Mouse (Mus musculus): ENCODE measurements around the gene Imp3. TPM values are rescaled to one million over a fixed set of nuclear protein-coding genes. Genes with fewer than 3 reads are reported as not detected.
"Not testable (repeated sequence)": the region's sequence is repeated elsewhere in the genome, so short reads cannot be mapped to it uniquely, and the experiment has no call there.

The Imp3 gene
- polyA plus RNA-seq, 1 experiment from 2014 or later = 85.0 TPM

DNA sequence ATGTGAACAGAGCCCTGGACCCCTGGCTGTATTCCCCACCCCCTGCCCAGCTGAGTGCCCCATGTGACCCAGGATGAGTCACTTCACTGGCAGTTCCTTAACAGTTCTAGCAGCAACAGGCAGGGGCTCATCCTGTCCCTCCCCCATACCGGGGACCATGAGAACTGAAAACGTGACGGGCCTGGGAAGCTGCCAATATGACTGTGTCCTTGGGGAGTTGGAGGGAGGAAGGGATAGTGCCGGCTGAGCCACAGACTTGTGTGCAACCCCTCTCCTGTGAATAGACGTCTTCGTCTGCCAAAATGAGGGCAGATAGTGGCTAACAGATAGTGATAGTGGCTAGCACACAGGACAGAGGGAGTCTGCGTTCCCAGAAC, 12.6 kb upstream of the Imp3 start:
- H3K36me3 ChIP-seq = 0 out of 2 replicates have a peak, but pooled peaks cover 2% of the 10 kb centered on the region
- no peak for ATAC-seq (replicated peaks)
- no peaks in the 10 kb centered on the region for H3K27me3 ChIP-seq
- H3K9ac ChIP-seq (replicated peaks) = no peak overlapping the region
- peak overlapping the region; percentile 22 for H3K4me2 ChIP-seq (replicated peaks)
- WGBS = 35% methylated on average over 7 of the region's 7 CpGs
- H3K4me1 ChIP-seq = peaks cover 38% of the 10 kb centered on the region
- H3K9me3 ChIP-seq = no peaks in the 10 kb centered on the region
- H3K4me3 ChIP-seq = no peak overlapping the region
- H3K27ac ChIP-seq (replicated peaks) = no peak overlapping the region

DNA sequence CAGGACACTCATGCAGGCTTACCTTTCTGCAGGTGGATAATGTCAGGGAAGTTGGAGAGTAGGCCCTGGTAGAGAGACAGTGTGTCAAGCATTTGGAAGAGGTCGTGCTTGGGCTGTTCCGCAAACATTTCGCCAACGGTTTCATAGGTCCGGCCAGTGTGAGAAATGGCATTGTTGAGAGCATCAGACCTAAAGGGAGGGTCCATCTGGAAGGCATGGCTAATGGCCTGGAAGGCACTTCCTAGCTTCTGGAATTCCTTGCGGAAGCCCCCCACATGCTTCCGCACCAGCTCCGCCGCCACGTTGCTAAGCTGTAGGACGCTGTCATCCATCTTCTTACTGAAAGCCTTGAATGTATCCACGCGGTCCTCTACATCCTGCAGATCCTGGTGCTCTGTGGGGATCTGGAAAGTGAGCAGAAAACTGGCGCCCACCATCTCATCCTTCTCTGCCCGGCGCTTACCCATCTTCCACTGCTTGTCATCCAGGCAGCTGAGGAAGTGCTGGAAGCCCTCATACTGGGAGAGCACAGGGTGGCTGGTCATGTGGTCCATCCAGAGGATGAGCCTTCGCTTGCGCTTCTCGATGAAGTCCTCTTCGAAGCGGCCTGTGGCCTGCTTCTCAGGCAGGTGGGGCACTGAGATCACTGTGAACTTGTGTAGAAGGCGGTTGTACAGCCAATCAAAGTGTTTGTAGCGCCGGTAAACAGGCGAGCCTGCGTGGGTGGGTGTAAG, 11.8 kb upstream of the Imp3 start:
- no peak for ATAC-seq (replicated peaks)
- H3K4me3 ChIP-seq = no peak overlapping the region

DNA sequence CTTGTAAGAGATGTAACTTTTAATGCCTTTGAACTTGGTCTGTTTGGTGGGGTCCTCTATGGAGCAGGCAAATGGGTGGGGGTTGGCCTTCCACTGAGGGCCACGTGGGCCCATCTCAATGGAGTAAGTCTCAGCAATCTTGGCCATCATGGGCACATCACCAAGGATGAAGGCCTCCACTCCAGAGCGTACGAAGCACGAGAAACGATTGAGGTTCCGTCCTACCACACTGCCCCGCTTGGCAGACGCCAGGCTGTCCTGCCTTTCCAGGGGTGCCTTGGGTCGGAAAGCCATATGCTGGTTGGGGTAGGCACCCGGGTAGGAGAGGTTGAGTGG, 11.3 kb upstream of the Imp3 start:
- no peak for ATAC-seq (replicated peaks)
- Histone ChIP-seq H3K4me1 (peaks cover 38% of the 10 kb centered on the region), H3K27me3 (peaks cover 3% of the 10 kb centered on the region; the same call in 1 of the 2 replicates), H3K36me3 (0 out of 2 replicates have a peak, but pooled peaks cover 2% of the 10 kb centered on the region), H3K27ac (replicated peaks) (no peak overlapping the region), H3K9me3 (no peaks in the 10 kb centered on the region), H3K4me2 (replicated peaks) (no peak overlapping the region), H3K9ac (replicated peaks) (no peak overlapping the region), H3K4me3 (no peak overlapping the region)
- 97% methylated on average over 10 of the region's 10 CpGs for WGBS

More for the DNA sequence above, 11.8 kb upstream of the Imp3 start:
- Histone ChIP-seq H3K9me3 (no peaks in the 10 kb centered on the region), H3K27me3 (peaks cover 3% of the 10 kb centered on the region; the same call in 1 of the 2 replicates), H3K36me3 (0 out of 2 replicates have a peak, but pooled peaks cover 2% of the 10 kb centered on the region), H3K4me1 (peaks cover 38% of the 10 kb centered on the region), H3K9ac (replicated peaks) (no peak overlapping the region), H3K4me2 (replicated peaks) (0 out of 2 replicates have a peak overlapping the region, but pooled peaks have one; percentile 22), H3K27ac (replicated peaks) (no peak overlapping the region)
- 90% methylated on average over 26 of the region's 26 CpGs for WGBS

DNA sequence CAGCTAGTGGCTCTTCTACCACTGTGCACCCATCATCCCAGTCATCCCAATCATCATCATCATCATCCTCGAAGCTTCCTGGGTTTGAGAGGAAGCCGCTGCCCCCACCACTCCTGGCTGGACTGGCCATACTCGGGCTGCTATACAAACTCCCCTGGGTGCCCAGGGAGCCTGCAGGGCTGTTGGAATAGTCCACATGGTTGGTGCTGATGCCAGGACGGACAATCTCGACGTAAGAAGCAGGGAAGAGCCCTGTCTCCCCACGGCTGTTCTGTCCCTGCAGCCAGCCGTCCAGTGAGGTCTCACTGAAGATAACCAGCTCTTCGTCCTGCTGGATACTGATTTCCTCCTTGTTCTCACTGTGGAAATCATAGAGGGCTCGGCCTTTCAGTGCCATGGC, 10.9 kb upstream of the Imp3 start:
- 89% methylated on average over 10 of the region's 10 CpGs for WGBS
- Histone ChIP-seq H3K36me3 (0 out of 2 replicates have a peak, but pooled peaks cover 2% of the 10 kb centered on the region), H3K4me1 (peaks cover 38% of the 10 kb centered on the region), H3K9me3 (no peaks in the 10 kb centered on the region), H3K27me3 (peaks cover 3% of the 10 kb centered on the region; the same call in 1 of the 2 replicates), H3K4me2 (replicated peaks) (peak overlapping the region; percentile 89), H3K9ac (replicated peaks) (no peak overlapping the region), H3K4me3 (0 out of 2 replicates have a peak overlapping the region, but pooled peaks have one; percentile 58), H3K27ac (replicated peaks) (no peak overlapping the region)
- ATAC-seq (replicated peaks) = no peak

DNA sequence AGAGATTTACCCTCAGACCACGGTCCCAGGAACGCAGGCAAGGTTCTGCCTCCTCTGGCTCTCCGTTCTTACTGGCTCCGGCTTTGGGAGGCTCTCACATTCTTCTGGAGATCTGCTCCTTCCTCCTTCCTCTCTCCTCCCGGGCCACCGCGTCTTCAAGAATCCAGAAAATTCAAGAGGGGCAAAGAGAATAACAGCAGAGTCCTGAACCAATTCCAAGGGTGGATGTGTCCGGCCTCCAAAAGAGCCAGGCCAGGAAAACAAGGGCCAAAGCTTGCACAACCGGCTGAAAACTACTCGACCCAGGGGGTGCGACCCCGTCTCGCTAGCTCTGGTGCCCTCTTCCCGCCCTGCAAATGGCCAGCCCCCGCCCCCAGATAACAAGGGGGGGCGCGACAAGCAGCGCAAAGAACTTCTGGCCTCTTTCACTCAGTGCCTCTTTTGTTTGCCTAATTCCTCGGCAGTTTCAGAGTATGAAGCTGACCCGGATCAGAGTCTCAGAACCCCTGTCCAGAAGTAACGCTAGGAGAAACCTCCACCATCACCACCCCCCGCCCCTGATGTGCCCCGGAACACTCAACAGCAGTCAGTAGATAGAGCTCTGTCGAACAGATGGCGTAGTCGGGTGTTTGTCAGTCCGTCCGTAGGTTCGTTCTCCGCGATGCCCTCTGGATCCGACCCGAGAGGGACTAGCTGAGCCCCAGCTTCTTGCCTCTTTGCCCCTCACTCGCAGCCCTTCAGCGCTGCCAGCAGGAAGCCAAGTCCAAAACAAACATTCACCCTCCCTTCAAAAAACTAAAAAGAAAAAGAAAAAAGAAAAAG, 9.9 kb upstream of the Imp3 start:
- Histone ChIP-seq H3K36me3 (no peaks in the 10 kb centered on the region), H3K9ac (replicated peaks) (peak overlapping the region; percentile 59), H3K9me3 (no peaks in the 10 kb centered on the region), H3K27me3 (peaks cover 3% of the 10 kb centered on the region; the same call in 1 of the 2 replicates), H3K4me1 (peaks cover 38% of the 10 kb centered on the region), H3K27ac (replicated peaks) (peak overlapping the region; percentile 73), H3K4me2 (replicated peaks) (peak overlapping the region; percentile 89), H3K4me3 (peak overlapping the region; percentile 58)
- ATAC-seq (replicated peaks) = peak; percentile 53
- under 1% methylated on average over 35 of the region's 35 CpGs for WGBS

DNA sequence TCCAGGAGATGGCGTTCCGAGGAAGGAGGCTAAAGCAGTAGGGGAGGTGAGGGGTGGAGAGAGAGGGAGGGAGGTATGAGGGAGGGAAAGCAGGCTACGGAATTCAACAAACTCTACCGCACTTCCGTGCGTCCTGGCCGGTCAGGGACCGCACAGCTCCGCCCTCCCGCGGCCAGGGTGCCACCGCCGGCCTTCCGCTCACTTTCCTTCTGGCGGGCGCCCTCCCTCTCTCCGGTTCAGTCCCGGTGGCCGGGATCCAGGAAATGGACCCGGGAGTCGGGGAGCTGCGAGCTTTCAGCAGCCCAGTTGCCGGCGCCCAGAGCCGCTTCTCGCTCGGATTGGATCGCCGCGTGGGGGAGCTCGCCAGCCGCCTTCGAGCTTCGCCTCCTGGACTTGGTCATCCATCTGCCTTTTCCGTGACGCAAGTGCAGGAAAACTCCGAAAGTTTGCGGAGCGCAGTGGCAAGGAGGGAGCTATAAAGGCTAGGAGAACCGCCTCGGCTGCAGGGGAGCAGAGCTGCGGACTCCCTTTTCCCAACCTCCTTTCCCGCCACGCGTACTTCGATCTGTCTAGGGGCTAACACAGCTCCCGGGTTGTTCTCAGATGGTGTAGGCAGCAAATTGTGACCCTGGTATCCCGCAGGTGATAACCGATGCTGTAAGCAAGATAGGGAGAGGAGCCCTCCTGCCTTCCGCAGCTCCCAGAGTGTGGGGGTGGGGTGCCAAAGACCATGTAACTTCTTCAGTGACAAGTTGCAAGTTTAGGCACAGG, 9.0 kb upstream of the Imp3 start, which contains the start of gene Snx33:
TSS of gene Snx33 (minus strand) at position 331 of the 771 bp plus-strand sequence.
- Histone ChIP-seq H3K4me1 (peaks cover 38% of the 10 kb centered on the region), H3K36me3 (no peaks in the 10 kb centered on the region), H3K4me2 (replicated peaks) (peak within 1 kb of the TSS; percentile 89), H3K9me3 (no peaks in the 10 kb centered on the region), H3K27ac (replicated peaks) (peak within 1 kb of the TSS; percentile 73), H3K4me3 (peak within 1 kb of the TSS; percentile 58), H3K27me3 (peaks cover 3% of the 10 kb centered on the region; the same call in 1 of the 2 replicates), H3K9ac (replicated peaks) (peak within 1 kb of the TSS; percentile 59)
- WGBS = under 1% methylated on average over 49 of the region's 50 CpGs
- peak; percentile 84 for ATAC-seq (replicated peaks)

DNA sequence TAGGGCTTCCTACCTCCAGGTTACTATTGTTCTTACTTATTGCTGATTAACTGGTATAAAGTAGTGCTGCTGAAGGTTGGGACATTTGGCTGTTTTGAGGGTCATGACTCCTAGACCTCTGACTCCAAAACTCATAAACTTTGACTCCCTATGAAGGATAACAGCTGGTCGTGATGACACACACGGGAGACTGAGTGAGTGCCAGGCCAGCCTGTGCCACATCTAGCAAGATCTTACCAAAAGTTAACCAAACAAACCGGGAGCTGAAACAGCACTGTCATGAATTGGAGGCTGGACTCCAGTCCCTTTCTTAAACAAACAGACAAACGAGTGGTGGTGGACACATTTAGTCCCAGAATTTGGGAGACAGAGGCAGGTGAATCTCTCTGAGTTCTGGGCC, 7.8 kb upstream of the Imp3 start:
- no peaks in the 10 kb centered on the region for H3K9me3 ChIP-seq

DNA sequence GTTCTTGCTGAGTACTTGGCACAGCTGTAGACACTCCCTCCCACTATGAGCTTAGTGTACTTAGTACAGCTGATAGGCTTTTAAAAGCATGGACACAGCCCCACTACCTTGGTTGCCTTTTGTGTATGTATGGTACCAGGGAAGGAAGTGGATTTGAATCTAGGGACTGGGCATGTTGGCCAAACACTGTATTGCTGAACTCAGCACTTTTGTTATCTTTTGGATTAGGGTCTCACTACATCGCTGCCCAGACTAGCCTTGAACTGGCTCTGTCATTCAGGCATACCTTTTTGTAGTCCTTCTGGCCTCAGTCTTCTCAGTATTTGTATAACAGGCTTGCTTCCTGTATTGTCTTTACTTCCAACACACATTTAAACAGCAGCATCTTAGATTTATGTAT, 6.7 kb upstream of the Imp3 start:
- Histone ChIP-seq H3K9ac (replicated peaks) (no peak overlapping the region), H3K27ac (replicated peaks) (no peak overlapping the region), H3K4me1 (peaks cover 17% of the 10 kb centered on the region), H3K9me3 (no peaks in the 10 kb centered on the region), H3K27me3 (peaks cover 3% of the 10 kb centered on the region; the same call in 1 of the 2 replicates), H3K4me2 (replicated peaks) (no peak overlapping the region), H3K36me3 (no peaks in the 10 kb centered on the region), H3K4me3 (no peak overlapping the region)
- no peak for ATAC-seq (replicated peaks)
- 85% methylated on average over 1 of the region's 1 CpGs for WGBS

More for the DNA sequence above, 7.8 kb upstream of the Imp3 start:
- WGBS = 81% methylated on average over 4 of the region's 4 CpGs
- peaks cover 26% of the 10 kb centered on the region for H3K4me1 ChIP-seq
- H3K27ac ChIP-seq (replicated peaks) = no peak overlapping the region
- no peaks in the 10 kb centered on the region for H3K36me3 ChIP-seq
- no peak overlapping the region for H3K4me2 ChIP-seq (replicated peaks)
- peaks cover 3% of the 10 kb centered on the region; the same call in 1 of the 2 replicates for H3K27me3 ChIP-seq
- no peak overlapping the region for H3K4me3 ChIP-seq
- ATAC-seq (replicated peaks) = no peak
- H3K9ac ChIP-seq (replicated peaks) = no peak overlapping the region

DNA sequence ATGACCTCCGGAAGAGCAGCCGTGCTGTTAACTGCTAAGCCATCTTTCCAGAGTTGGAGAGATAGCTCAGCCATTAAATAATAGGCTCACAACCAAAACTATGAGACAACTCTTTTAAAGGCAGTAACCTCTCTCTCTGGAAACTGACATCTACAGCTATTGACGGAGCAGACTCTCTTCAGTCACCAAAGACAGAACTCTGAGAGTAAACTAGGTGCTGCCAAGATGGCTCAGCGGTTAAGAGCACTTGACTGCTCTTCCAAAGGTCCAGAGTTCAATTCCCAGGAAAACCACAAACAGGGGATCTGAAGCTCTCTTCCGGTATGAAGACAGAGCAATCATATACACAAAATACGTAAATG, 433 bp upstream of the Imp3 start:
- Histone ChIP-seq H3K4me1 (peaks cover 25% of the 10 kb centered on the region), H3K27me3 (no peaks in the 10 kb centered on the region), H3K9me3 (no peaks in the 10 kb centered on the region), H3K36me3 (no peaks in the 10 kb centered on the region), H3K27ac (replicated peaks) (peak overlapping the region; percentile 93), H3K9ac (replicated peaks) (peak overlapping the region; percentile 41; the same call in 1 of the 2 replicates), H3K4me2 (replicated peaks) (peak overlapping the region; percentile 72), H3K4me3 (peak overlapping the region; percentile 84)
- peak; percentile 30; the same call in 1 of the 2 replicates for ATAC-seq (replicated peaks)
- WGBS = 18% methylated on average over 6 of the region's 6 CpGs

DNA sequence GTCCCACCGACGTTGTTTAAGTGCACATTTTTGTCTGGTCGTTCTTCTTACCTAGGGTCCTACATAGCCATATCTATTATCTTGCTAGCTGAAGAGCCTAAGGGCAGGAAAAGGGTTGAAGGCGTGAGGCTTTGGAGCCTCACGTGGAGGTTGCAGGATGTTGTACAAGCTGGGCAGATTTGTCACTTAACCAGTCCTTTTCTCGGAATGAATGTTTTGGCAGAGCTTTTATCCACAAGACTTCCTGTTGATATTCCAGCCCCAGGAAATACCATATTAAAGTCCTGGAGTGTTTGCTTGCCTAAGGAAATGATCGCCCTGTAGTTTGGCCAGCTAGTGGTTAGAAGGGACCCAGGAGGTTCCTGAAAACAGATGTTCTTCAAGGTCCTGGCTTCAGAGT, 1.1 kb downstream of the Imp3 start:
- no peaks in the 10 kb centered on the region for H3K9me3 ChIP-seq
- peak overlapping the region; percentile 84 for H3K4me3 ChIP-seq
- H3K27me3 ChIP-seq = no peaks in the 10 kb centered on the region
- WGBS = 5% methylated on average over 7 of the region's 7 CpGs
- H3K9ac ChIP-seq (replicated peaks) = peak overlapping the region; percentile 74
- no peak overlapping the region for H3K27ac ChIP-seq (replicated peaks)
- no peak for ATAC-seq (replicated peaks)
- H3K4me2 ChIP-seq (replicated peaks) = peak overlapping the region; percentile 72
- no peaks in the 10 kb centered on the region for H3K36me3 ChIP-seq
- peaks cover 25% of the 10 kb centered on the region for H3K4me1 ChIP-seq

DNA sequence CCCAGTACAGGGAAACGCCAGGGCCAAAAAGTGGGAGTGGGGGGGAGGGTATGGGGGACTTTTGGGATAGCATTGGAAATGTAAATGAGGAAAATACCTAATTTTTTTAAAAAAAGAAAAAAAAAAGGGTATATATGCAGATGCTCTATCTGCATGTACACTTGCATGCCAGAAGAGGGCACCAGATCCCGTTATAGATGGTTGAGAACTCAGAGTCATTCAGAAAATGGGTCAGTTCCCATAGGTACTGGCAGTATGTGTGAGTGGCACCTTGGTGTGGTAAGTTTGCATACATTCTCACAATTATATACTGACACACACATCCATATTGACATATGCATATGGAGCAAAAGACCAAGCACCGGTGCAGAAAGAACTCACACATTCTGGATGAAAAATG, 10.2 kb downstream of the Imp3 start:
- H3K4me1 ChIP-seq = peaks cover 13% of the 10 kb centered on the region
- H3K27me3 ChIP-seq; H3K36me3 ChIP-seq; ATAC-seq (replicated peaks); H3K9me3 ChIP-seq; H3K4me2 ChIP-seq (replicated peaks); H3K27ac ChIP-seq (replicated peaks); H3K9ac ChIP-seq (replicated peaks); H3K4me3 ChIP-seq: not testable (repeated sequence)
- WGBS = 24% methylated on average over 3 of the region's 3 CpGs
